Comparison of ENCODE assay signal across 13 mouse cellular contexts in the genomic region with DNA sequence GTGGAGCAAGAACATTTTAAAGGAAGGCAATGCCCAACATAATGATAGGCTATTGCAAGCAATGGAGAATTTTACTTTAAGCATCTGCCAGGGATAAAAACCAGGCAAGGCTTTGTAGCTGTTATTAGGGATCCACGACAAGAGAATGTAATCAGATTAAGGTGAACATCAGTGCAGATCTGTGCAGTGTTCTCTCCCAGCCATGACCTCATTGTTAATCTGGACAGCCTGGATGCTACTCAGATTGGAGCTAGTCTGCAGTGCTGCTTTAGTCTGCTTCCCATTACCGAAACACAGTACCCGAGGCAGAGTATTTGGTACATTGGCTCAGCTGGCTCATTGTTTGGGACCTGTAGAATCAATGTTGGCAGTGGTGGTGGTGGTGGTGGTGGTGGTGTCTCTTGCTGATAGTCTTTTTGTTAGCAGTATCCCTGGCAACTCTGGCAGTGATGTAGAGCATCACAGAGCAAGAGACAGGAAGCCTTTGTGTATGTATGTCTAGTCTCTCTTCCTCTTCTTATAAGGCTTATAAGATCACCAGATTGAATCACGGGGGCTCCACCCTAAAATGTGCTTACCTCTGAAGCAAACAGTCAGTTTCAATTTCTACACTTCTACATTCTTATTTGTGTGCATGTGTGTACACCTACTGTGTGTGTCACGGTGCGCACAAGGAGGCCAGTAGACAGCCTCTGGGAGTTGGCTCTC. TPM values are rescaled to one million over a fixed set of nuclear protein-coding genes. Genes with fewer than 3 reads are reported as not detected.
DNase-seq lines count a peak whose midpoint lies in the region; ATAC-seq and TF ChIP-seq lines count a peak whose summit lies in the region.
"Had no signal": no experiment of that assay in that cellular context is flagged by ENCODE, and none has a peak within 500 bp of the region (broad histone marks: within the 10 kb centered on the region; RNA-seq: fewer than 3 reads in every experiment).

No protein-coding gene starts in this region.

- no peak overlapping the region for H3K4me3 ChIP-seq in thymus, adult 2 months (ENCODE audit: control insufficient read depth, insufficient read depth, low read length)
- H3K4me3 ChIP-seq: forebrain, embryonic 10.5 days; gastrocnemius, adult 2 months; heart, embryonic 10.5 days had no signal

- 80% methylated on average over 6 of the region's 6 CpGs for WGBS in thymus, adult 2 months

- no peaks in the 10 kb centered on the region for H3K36me3 ChIP-seq in thymus, adult 2 months (ENCODE audit: control insufficient read depth, insufficient read depth, low read length)
- H3K36me3 ChIP-seq: forebrain, embryonic 10.5 days; heart, embryonic 10.5 days had no signal

- peak; percentile 68 for ATAC-seq in activated CD4-positive, CD25-positive, alpha-beta regulatory T cell, adult 4 months

- peak overlapping the region; percentile 85 for H3K27ac ChIP-seq in thymus, adult 2 months (ENCODE audit: control insufficient read depth, insufficient read depth, low read length)
- H3K27ac ChIP-seq: forebrain, embryonic 10.5 days; gastrocnemius, adult 2 months; heart, embryonic 10.5 days; liver, embryonic 14.5 days had no signal

- no peaks in the 10 kb centered on the region for H3K27me3 ChIP-seq in thymus, adult 2 months (ENCODE audit: control insufficient read depth, insufficient read depth, low read length)

- TF ChIP-seq CTCF in thymus, adult 2 months (IDR thresholded peaks at IDR 0.05; ENCODE audit: borderline replicate concordance, control insufficient read depth, extremely low read depth, insufficient read depth, low read length, poor library complexity): no peak

- peaks cover 7% of the 10 kb centered on the region for H3K4me1 ChIP-seq in thymus, adult 2 months (replicated peaks; ENCODE audit: control insufficient read depth, insufficient read depth, low read length)
- H3K4me1 ChIP-seq: heart, embryonic 10.5 days had no signal

- TF ChIP-seq POLR2A in thymus, adult 2 months (IDR thresholded peaks at IDR 0.05; ENCODE audit: control insufficient read depth, extremely low read depth, insufficient read depth, low read length, poor library complexity): no peak

- DNase-seq in thymus, adult 2 months: no peak
- DNase-seq in thymus, postnatal 25 days: no peak
- peak; percentile 79 for DNase-seq in lung, postnatal 36 days
- DNase-seq in thymus, postnatal 4 days: peak; percentile 44
- DNase-seq in kidney, adult 9 months: no peak
- no peak for DNase-seq in Muller cell, postnatal 12 days (ENCODE audit: inconsistent ontology term)
- DNase-seq: cerebellum, adult 9-10 months; gastrocnemius, adult 2 months; kidney, adult 11 months had no signal

RNA-seq across cellular contexts. Expression of gene Glcci1, which starts 4.7 kb away (rescaled TPM):
- 187 and 194 TPM in 2 replicates for polyA plus RNA-seq in thymus, adult 2 months (2012; rRNA removed)
- 10 to 100 TPM; 18.9 to 29.2 TPM for polyA plus RNA-seq in activated CD4-positive, CD25-positive, alpha-beta regulatory T cell, adult 4 months (2017; shearing (Covaris generic))

Comparison
In these comparisons a context has a peak if more than half of its experiments do, and no peak if none do; other contexts are left out.
1. DNase-seq: peak in lung, postnatal 36 days (single experiment) and thymus, postnatal 4 days (single experiment); none in thymus, adult 2 months (single experiment), thymus, postnatal 25 days (single experiment), kidney, adult 9 months (single experiment) and Muller cell, postnatal 12 days (single experiment).